Mouse (Mus musculus): ENCODE data around the gene Ccdc107. TPM values are rescaled to one million over a fixed set of nuclear protein-coding genes. Genes with fewer than 3 reads are reported as not detected.

Gene Ccdc107
- polyA plus RNA-seq, 1 experiment, result 191 TPM

GRCm38 (mm10) chr4:43515764-43516708, 23.3 kb downstream of the Ccdc107 start:
- no peak overlapping the region for H3K4me3 ChIP-seq (replicated peaks; ENCODE audit: extremely low read depth, low read depth, low read length)
- no peaks in the 10 kb centered on the region for H3K4me1 ChIP-seq (ENCODE audit: control insufficient read depth, insufficient read depth, low read length)
- no peak for TF ChIP-seq CTCF (IDR thresholded peaks at IDR 0.05; ENCODE audit: insufficient read depth, low read length)
- no peak for TF ChIP-seq POLR2A (IDR thresholded peaks at IDR 0.05; ENCODE audit: borderline replicate concordance, extremely low read depth, low read depth, low read length)
- WGBS, result 67% methylated on average over 11 of the region's 11 CpGs
- no peak for DNase-seq

- no peak overlapping the region for H3K4me3 ChIP-seq (replicated peaks; ENCODE audit: extremely low read depth, low read depth, low read length)
- no peak for DNase-seq
- WGBS, result 42% methylated on average over 10 of the region's 10 CpGs
- TF ChIP-seq POLR2A (IDR thresholded peaks at IDR 0.05; ENCODE audit: borderline replicate concordance, extremely low read depth, low read depth, low read length) (no peak), CTCF (IDR thresholded peaks at IDR 0.05; ENCODE audit: insufficient read depth, low read length) (no peak)
- no peaks in the 10 kb centered on the region for H3K4me1 ChIP-seq (ENCODE audit: control insufficient read depth, insufficient read depth, low read length)
Measured at GRCm38 (mm10) chr4:43519551-43519950, 26.9 kb downstream of the Ccdc107 start.

GRCm38 (mm10) chr4:43519956-43520355, 27.3 kb downstream of the Ccdc107 start:
- WGBS, result 21% methylated on average over 6 of the region's 6 CpGs
- TF ChIP-seq CTCF (IDR thresholded peaks at IDR 0.05; ENCODE audit: insufficient read depth, low read length) (no peak), POLR2A (IDR thresholded peaks at IDR 0.05; ENCODE audit: borderline replicate concordance, extremely low read depth, low read depth, low read length) (no peak)
- peak; percentile 96 for DNase-seq
- Histone ChIP-seq H3K4me1 (ENCODE audit: control insufficient read depth, insufficient read depth, low read length) (no peaks in the 10 kb centered on the region), H3K4me3 (replicated peaks; ENCODE audit: extremely low read depth, low read depth, low read length) (no peak overlapping the region)

- no peak for DNase-seq
- 64% methylated on average over 5 of the region's 5 CpGs for WGBS
- no peak for TF ChIP-seq POLR2A (IDR thresholded peaks at IDR 0.05; ENCODE audit: borderline replicate concordance, extremely low read depth, low read depth, low read length)
- no peak for TF ChIP-seq CTCF (IDR thresholded peaks at IDR 0.05; ENCODE audit: insufficient read depth, low read length)
- Histone ChIP-seq H3K4me1 (ENCODE audit: control insufficient read depth, insufficient read depth, low read length) (no peaks in the 10 kb centered on the region), H3K4me3 (replicated peaks; ENCODE audit: extremely low read depth, low read depth, low read length) (no peak overlapping the region)
Measured at GRCm38 (mm10) chr4:43527880-43528279, 35.2 kb downstream of the Ccdc107 start.

GRCm38 (mm10) chr4:43528487-43528886, 35.8 kb downstream of the Ccdc107 start:
- no peak overlapping the region for H3K4me3 ChIP-seq (replicated peaks; ENCODE audit: extremely low read depth, low read depth, low read length)
- H3K4me1 ChIP-seq (ENCODE audit: control insufficient read depth, insufficient read depth, low read length), result no peaks in the 10 kb centered on the region
- WGBS, result 84% methylated on average over 9 of the region's 9 CpGs
- DNase-seq, result no peak
- no peak for TF ChIP-seq CTCF (IDR thresholded peaks at IDR 0.05; ENCODE audit: insufficient read depth, low read length)
- TF ChIP-seq POLR2A (IDR thresholded peaks at IDR 0.05; ENCODE audit: borderline replicate concordance, extremely low read depth, low read depth, low read length), result no peak

- TF ChIP-seq POLR2A (IDR thresholded peaks at IDR 0.05; ENCODE audit: borderline replicate concordance, extremely low read depth, low read depth, low read length), result no peak
- no peak for TF ChIP-seq CTCF (IDR thresholded peaks at IDR 0.05; ENCODE audit: insufficient read depth, low read length)
- DNase-seq, result no peak
- 30% methylated on average over 8 of the region's 8 CpGs for WGBS
- Histone ChIP-seq H3K4me3 (replicated peaks; ENCODE audit: extremely low read depth, low read depth, low read length) (no peak overlapping the region), H3K4me1 (ENCODE audit: control insufficient read depth, insufficient read depth, low read length) (no peaks in the 10 kb centered on the region)
Measured at GRCm38 (mm10) chr4:43530081-43530501, 37.4 kb downstream of the Ccdc107 start.

GRCm38 (mm10) chr4:43530581-43530980, 37.9 kb downstream of the Ccdc107 start:
- Histone ChIP-seq H3K4me3 (replicated peaks; ENCODE audit: extremely low read depth, low read depth, low read length) (no peak overlapping the region), H3K4me1 (ENCODE audit: control insufficient read depth, insufficient read depth, low read length) (no peaks in the 10 kb centered on the region)
- 16% methylated on average over 7 of the region's 7 CpGs for WGBS
- peak; percentile 75 for DNase-seq
- TF ChIP-seq CTCF (IDR thresholded peaks at IDR 0.05; ENCODE audit: insufficient read depth, low read length) (peak; percentile 70), POLR2A (IDR thresholded peaks at IDR 0.05; ENCODE audit: borderline replicate concordance, extremely low read depth, low read depth, low read length) (no peak)

GRCm38 (mm10) chr4:43533270-43533669, 40.6 kb downstream of the Ccdc107 start:
- H3K4me1 ChIP-seq (ENCODE audit: control insufficient read depth, insufficient read depth, low read length), result no peaks in the 10 kb centered on the region
- TF ChIP-seq POLR2A (IDR thresholded peaks at IDR 0.05; ENCODE audit: borderline replicate concordance, extremely low read depth, low read depth, low read length) (no peak), CTCF (IDR thresholded peaks at IDR 0.05; ENCODE audit: insufficient read depth, low read length) (no peak)
- 75% methylated on average over 9 of the region's 9 CpGs for WGBS
- DNase-seq, result no peak
- H3K4me3 ChIP-seq (replicated peaks; ENCODE audit: extremely low read depth, low read depth, low read length), result no peak overlapping the region

GRCm38 (mm10) chr4:43535628-43536027, 42.9 kb downstream of the Ccdc107 start:
- WGBS, result 95% methylated on average over 8 of the region's 8 CpGs
- no peak for TF ChIP-seq POLR2A (IDR thresholded peaks at IDR 0.05; ENCODE audit: borderline replicate concordance, extremely low read depth, low read depth, low read length)

GRCm38 (mm10) chr4:43536031-43536430, 43.3 kb downstream of the Ccdc107 start:
- DNase-seq, result no peak
- no peak overlapping the region for H3K4me3 ChIP-seq (replicated peaks; ENCODE audit: extremely low read depth, low read depth, low read length)
- 89% methylated on average over 9 of the region's 9 CpGs for WGBS
- no peaks in the 10 kb centered on the region for H3K4me1 ChIP-seq (ENCODE audit: control insufficient read depth, insufficient read depth, low read length)
- no peak for TF ChIP-seq POLR2A (IDR thresholded peaks at IDR 0.05; ENCODE audit: borderline replicate concordance, extremely low read depth, low read depth, low read length)
- no peak for TF ChIP-seq CTCF (IDR thresholded peaks at IDR 0.05; ENCODE audit: insufficient read depth, low read length)

More at GRCm38 (mm10) chr4:43535628-43536027, 42.9 kb downstream of the Ccdc107 start:
- no peak for DNase-seq
- no peaks in the 10 kb centered on the region for H3K4me1 ChIP-seq (ENCODE audit: control insufficient read depth, insufficient read depth, low read length)
- H3K4me3 ChIP-seq (replicated peaks; ENCODE audit: extremely low read depth, low read depth, low read length), result no peak overlapping the region

Measured in lung, adult 2 months (tissue).